Mouse (Mus musculus) cerebellum, postnatal 14 days (tissue): Measurements from ENCODE around the gene Glmp.
"Not testable (repeated sequence)": the region's sequence is repeated elsewhere in the genome, so short reads cannot be mapped to it uniquely, and the experiment has no call there.

Experiments
- DNase-seq, 2 experiments: peaks; one replicate each; pipeline ENCODE4 v3.0.0; 2021; ENCODE audit warnings: mixed read lengths in 2 of 2

Glmp gene

DNA sequence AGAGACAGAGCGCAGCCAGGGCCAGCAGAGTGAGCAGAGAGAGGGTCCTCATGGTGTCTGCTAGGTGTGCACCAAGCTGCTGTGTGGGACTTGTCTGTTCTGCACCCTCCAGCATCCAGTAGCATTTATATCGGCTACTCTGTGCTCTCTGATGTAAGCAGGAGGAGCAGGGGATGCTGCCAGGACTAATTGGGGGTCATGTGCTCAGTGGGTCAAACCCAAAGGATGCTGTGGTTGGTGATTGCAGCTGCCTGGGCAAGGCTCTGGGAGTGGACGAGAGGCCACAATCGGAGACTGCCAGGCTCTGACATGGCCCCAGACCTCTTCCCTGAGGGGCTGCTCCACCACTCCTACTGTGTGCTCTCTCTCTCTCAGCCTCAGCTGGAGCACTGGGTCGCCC is 53.8 kb downstream of the Glmp start, which contains the start of gene Bglap2:
Gene Bglap2 (minus strand): TSS at position 101 of the 400 bp plus-strand sequence.
- DNase-seq = not testable (repeated sequence)
